Mouse (Mus musculus): ENCODE measurements around the gene Pigq. TPM values are rescaled to one million over a fixed set of nuclear protein-coding genes. Genes with fewer than 3 reads are reported as not detected.

Gene Pigq
- total and polyA plus RNA-seq, 3 experiments: 18.5 to 97.2 (median 28.1) TPM

- H3K4me1 ChIP-seq (ENCODE audit: control insufficient read depth in 1 of 2, insufficient read depth in 2 of 2): no peaks in the 10 kb centered on the region
- no peak overlapping the region for H3K9ac ChIP-seq (ENCODE audit: insufficient read depth, low read depth)
- 0 out of 2 replicates have a peak, but pooled peaks cover 2% of the 10 kb centered on the region for H3K79me2 ChIP-seq (replicated peaks; ENCODE audit: control insufficient read depth, extremely low read depth, insufficient read depth, poor library complexity, severe bottlenecking)
- DNase-seq (ENCODE audit: extremely low read depth): no peak
- no peak overlapping the region for H3K4me3 ChIP-seq (replicated peaks in 1 of 3; ENCODE audit: low read depth in 2 of 3, low read length in 2 of 3, poor library complexity in 1 of 3)
- no peak overlapping the region for H3K27ac ChIP-seq (ENCODE audit: insufficient read depth, low read depth)
- dilution Hi-C loops (cut with MboI; ENCODE audit: extremely low pct_ligation_motif_present, extremely low pct_unique_long_range_greater_than_20kb, low sequenced_read_pairs) (no loop called here), in situ Hi-C loops (cut with MboI; ENCODE audit: low pct_ligation_motif_present, low pct_unique_long_range_greater_than_20kb, low sequenced_read_pairs) (no loop called here)
- no peak for TF ChIP-seq GABPA (IDR thresholded peaks at IDR 0.05; ENCODE audit: insufficient replicate concordance, low read depth, low read length)
- no peak for TF ChIP-seq ZC3H11A (IDR thresholded peaks at IDR 0.05; ENCODE audit: low read depth, low read length)
- no peak for TF ChIP-seq MYC (IDR thresholded peaks at IDR 0.05; ENCODE audit: low read depth, low read length)
- TF ChIP-seq POLR2A (IDR thresholded peaks at IDR 0.05; ENCODE audit: low read depth, low read length): no peak
- TF ChIP-seq ETS1 (conservative IDR thresholded peaks at IDR 0.05; ENCODE audit: low read depth, low read length): no peak
- TF ChIP-seq IRF4 (IDR thresholded peaks at IDR 0.05; ENCODE audit: low read depth, low read length): no peak
- no peak for TF ChIP-seq CTCF (conservative IDR thresholded peaks at IDR 0.05 in 1 of 2, IDR thresholded peaks at IDR 0.05 in 1 of 2; ENCODE audit: low read depth in 2 of 2, low read length in 2 of 2)
- no peak for TF ChIP-seq E2F4 (IDR thresholded peaks at IDR 0.05; ENCODE audit: insufficient replicate concordance, low read depth, low read length)
- TF ChIP-seq MAFK (IDR thresholded peaks at IDR 0.05; ENCODE audit: insufficient replicate concordance, low read length): no peak
- no peak for TF ChIP-seq POLR2AphosphoS2 (IDR thresholded peaks at IDR 0.05; ENCODE audit: low read depth, low read length)
- no peaks in the 10 kb centered on the region for H3K9me3 ChIP-seq (replicated peaks; ENCODE audit: low read length)
- no peaks in the 10 kb centered on the region for H3K27me3 ChIP-seq (replicated peaks)
- peaks cover 75 to 93% of the 10 kb centered on the region in 2 experiments for H3K36me3 ChIP-seq (replicated peaks in 1 of 2; ENCODE audit: control insufficient read depth in 1 of 2, insufficient read depth in 1 of 2, low read length in 1 of 2)
- no peak overlapping the region for H3K4me2 ChIP-seq (ENCODE audit: insufficient read depth, low read depth, poor library complexity, severe bottlenecking)
These were observed 10.2 kb downstream of the Pigq start for GRCm38 (mm10) chr17:25934526-25934925.

- Histone ChIP-seq H3K4me2 (ENCODE audit: insufficient read depth, low read depth, poor library complexity, severe bottlenecking) (no peak overlapping the region), H3K27me3 (replicated peaks) (no peaks in the 10 kb centered on the region), H3K9me3 (replicated peaks; ENCODE audit: low read length) (no peaks in the 10 kb centered on the region), H3K79me2 (replicated peaks; ENCODE audit: control insufficient read depth, extremely low read depth, insufficient read depth, poor library complexity, severe bottlenecking) (no peaks in the 10 kb centered on the region), H3K27ac (ENCODE audit: insufficient read depth, low read depth) (no peak overlapping the region), H3K4me3 (replicated peaks in 1 of 3; ENCODE audit: low read depth in 2 of 3, low read length in 2 of 3, poor library complexity in 1 of 3) (no peak overlapping the region), H3K9ac (ENCODE audit: insufficient read depth, low read depth) (no peak overlapping the region), H3K4me1 (ENCODE audit: control insufficient read depth in 1 of 2, insufficient read depth in 2 of 2) (peaks cover 3 to 8% of the 10 kb centered on the region in 2 experiments; a peak in 3 of 4 replicates), H3K36me3 (replicated peaks in 1 of 2; ENCODE audit: control insufficient read depth in 1 of 2, insufficient read depth in 1 of 2, low read length in 1 of 2) (peaks cover 43 to 70% of the 10 kb centered on the region in 2 experiments)
- in situ Hi-C loops (cut with MboI; ENCODE audit: low pct_ligation_motif_present, low pct_unique_long_range_greater_than_20kb, low sequenced_read_pairs) (no loop called here), dilution Hi-C loops (cut with MboI; ENCODE audit: extremely low pct_ligation_motif_present, extremely low pct_unique_long_range_greater_than_20kb, low sequenced_read_pairs) (no loop called here)
- DNase-seq (ENCODE audit: extremely low read depth): no peak
- TF ChIP-seq SMC3 (IDR thresholded peaks at IDR 0.05; ENCODE audit: low read depth, low read length) (no peak), POLR2A (IDR thresholded peaks at IDR 0.05; ENCODE audit: low read depth, low read length) (no peak), RCOR1 (conservative IDR thresholded peaks at IDR 0.05; ENCODE audit: low read depth, low read length) (no peak), UBTF (IDR thresholded peaks at IDR 0.05; ENCODE audit: low read depth, low read length) (no peak), ETS1 (conservative IDR thresholded peaks at IDR 0.05; ENCODE audit: low read depth, low read length) (no peak), CTCF (conservative IDR thresholded peaks at IDR 0.05 in 1 of 2, IDR thresholded peaks at IDR 0.05 in 1 of 2; ENCODE audit: low read depth in 2 of 2, low read length in 2 of 2) (no peak), NELFE (IDR thresholded peaks at IDR 0.05; ENCODE audit: low read depth, low read length) (no peak), NRF1 (IDR thresholded peaks at IDR 0.05; ENCODE audit: low read depth, low read length) (no peak), USF2 (conservative IDR thresholded peaks at IDR 0.05; ENCODE audit: low read depth, low read length) (no peak), MXI1 (IDR thresholded peaks at IDR 0.05; ENCODE audit: low read depth, low read length) (no peak), MAZ (IDR thresholded peaks at IDR 0.05; ENCODE audit: low read depth, low read length) (no peak)
These were observed 19.4 kb downstream of the Pigq start for GRCm38 (mm10) chr17:25925348-25925747.
